Comparison of ENCODE assay signal across 11 mouse cellular contexts in genomic region chr1:36009010-36009619, GRCm38 (mm10). TPM values are rescaled to one million over a fixed set of nuclear protein-coding genes. Genes with fewer than 3 reads are reported as not detected.
DNase-seq lines count a peak whose midpoint lies in the region; ATAC-seq and TF ChIP-seq lines count a peak whose summit lies in the region.
"Had no signal": no experiment of that assay in that cellular context is flagged by ENCODE, and none has a peak within 500 bp of the region (broad histone marks: within the 10 kb centered on the region; RNA-seq: fewer than 3 reads in every experiment).

No protein-coding gene starts in this region.

- H3K27me3 ChIP-seq in forebrain, embryonic 13.5 days, result 0 out of 2 replicates have a peak, but pooled peaks cover 4% of the 10 kb centered on the region
- H3K27me3 ChIP-seq in forebrain, embryonic 15.5 days, result no peaks in the 10 kb centered on the region
- H3K27me3 ChIP-seq in heart, adult 2 months (ENCODE audit: control insufficient read depth, insufficient read depth, low read length), result no peaks in the 10 kb centered on the region
- H3K27me3 ChIP-seq: CH12.LX; midbrain, embryonic 12.5 days; stomach, embryonic 15.5 days had no signal

- H3K79me2 ChIP-seq in heart, adult 2 months (replicated peaks; ENCODE audit: control insufficient read depth, insufficient read depth, low read length), result no peaks in the 10 kb centered on the region

- ATAC-seq in forebrain, embryonic 13.5 days, result peak; percentile 41; the same call in 1 of the 2 replicates
- ATAC-seq in forebrain, embryonic 15.5 days (replicated peaks), result no peak

- no peak overlapping the region for H3K4me2 ChIP-seq in forebrain, embryonic 13.5 days
- no peak overlapping the region for H3K4me2 ChIP-seq in forebrain, embryonic 15.5 days (replicated peaks)
- H3K4me2 ChIP-seq: midbrain, embryonic 12.5 days; stomach, embryonic 15.5 days had no signal

- DNase-seq in MN1 (ENCODE audit: low spot score), result peak; percentile 88
- DNase-seq in layer of hippocampus, postnatal 36 days, result peak; percentile 8 to 23
- DNase-seq in heart, adult 2 months, result no peak
- no peak for DNase-seq in gastrocnemius, postnatal 36 days
- DNase-seq in spleen, postnatal 10 days (ENCODE audit: low spot score in 2 of 2), result no peak

- TF ChIP-seq EP300 in heart, adult 2 months (IDR thresholded peaks at IDR 0.05; ENCODE audit: insufficient read depth, low read depth, low read length), result no peak

- no peak overlapping the region for H3K4me3 ChIP-seq in forebrain, embryonic 13.5 days
- H3K4me3 ChIP-seq in forebrain, embryonic 15.5 days, result no peak overlapping the region
- H3K4me3 ChIP-seq in embryonic fibroblast, embryonic 13.5 days (ENCODE audit: insufficient read depth, low read length), result no peak overlapping the region
- H3K4me3 ChIP-seq in heart, adult 2 months, result no peak overlapping the region
- H3K4me3 ChIP-seq: midbrain, embryonic 12.5 days; stomach, embryonic 15.5 days had no signal

- intact Hi-C loops in heart, adult 2 months (cut with DNase I), result no loop called here
- intact Hi-C loops in gastrocnemius, postnatal 36 days (cut with DNase I), result no loop called here

- no peak overlapping the region for H3K9ac ChIP-seq in forebrain, embryonic 13.5 days
- no peak overlapping the region for H3K9ac ChIP-seq in forebrain, embryonic 15.5 days (replicated peaks)
- no peak overlapping the region for H3K9ac ChIP-seq in heart, adult 2 months (ENCODE audit: low read depth, low read length)
- H3K9ac ChIP-seq: midbrain, embryonic 12.5 days; stomach, embryonic 15.5 days had no signal

- no peak overlapping the region; the same call in 1 of the 2 replicates for H3K27ac ChIP-seq in forebrain, embryonic 13.5 days
- no peak overlapping the region for H3K27ac ChIP-seq in forebrain, embryonic 15.5 days (replicated peaks)
- peak overlapping the region; percentile 30; the same call in 1 of the 2 replicates for H3K27ac ChIP-seq in embryonic fibroblast, embryonic 13.5 days (ENCODE audit: insufficient read depth, low read length)
- no peak overlapping the region for H3K27ac ChIP-seq in heart, adult 2 months
- H3K27ac ChIP-seq: midbrain, embryonic 12.5 days; stomach, embryonic 15.5 days had no signal

- TF ChIP-seq POLR2A in embryonic fibroblast, embryonic 13.5 days (IDR thresholded peaks at IDR 0.05; ENCODE audit: low read depth, low read length), result no peak
- no peak for TF ChIP-seq POLR2A in heart, adult 2 months (IDR thresholded peaks at IDR 0.05; ENCODE audit: insufficient read depth, low read depth, low read length)

- H3K36me3 ChIP-seq in forebrain, embryonic 13.5 days (ENCODE audit: poor library complexity, severe bottlenecking), result no peaks in the 10 kb centered on the region
- H3K36me3 ChIP-seq in forebrain, embryonic 15.5 days, result no peaks in the 10 kb centered on the region
- H3K36me3 ChIP-seq in heart, adult 2 months (ENCODE audit: control insufficient read depth, insufficient read depth, low read length), result no peaks in the 10 kb centered on the region
- H3K36me3 ChIP-seq: midbrain, embryonic 12.5 days; stomach, embryonic 15.5 days had no signal

- no peak for TF ChIP-seq CTCF in embryonic fibroblast, embryonic 13.5 days (IDR thresholded peaks at IDR 0.05; ENCODE audit: borderline replicate concordance, insufficient read depth, low read length)
- TF ChIP-seq CTCF in heart, adult 2 months (IDR thresholded peaks at IDR 0.05), result no peak

- WGBS in forebrain, embryonic 13.5 days, result 46% methylated on average over 6 of the region's 6 CpGs
- 37% methylated on average over 6 of the region's 6 CpGs for WGBS in forebrain, embryonic 15.5 days
- 57% methylated on average over 6 of the region's 6 CpGs for WGBS in heart, adult 2 months

- H3K4me1 ChIP-seq in forebrain, embryonic 13.5 days, result no peaks in the 10 kb centered on the region
- H3K4me1 ChIP-seq in forebrain, embryonic 15.5 days, result peaks cover 8% of the 10 kb centered on the region
- H3K4me1 ChIP-seq in embryonic fibroblast, embryonic 13.5 days (ENCODE audit: control insufficient read depth, insufficient read depth, low read length), result peaks cover 9% of the 10 kb centered on the region
- H3K4me1 ChIP-seq in heart, adult 2 months (ENCODE audit: control insufficient read depth, insufficient read depth, low read length), result no peaks in the 10 kb centered on the region
- H3K4me1 ChIP-seq: stomach, embryonic 15.5 days had no signal

- no peaks in the 10 kb centered on the region for H3K9me3 ChIP-seq in forebrain, embryonic 13.5 days (replicated peaks)
- no peaks in the 10 kb centered on the region for H3K9me3 ChIP-seq in forebrain, embryonic 15.5 days
- H3K9me3 ChIP-seq: midbrain, embryonic 12.5 days; stomach, embryonic 15.5 days had no signal

RNA-seq across cellular contexts. Expression of gene Hs6st1, which starts 59.1 kb away (rescaled TPM):
- polyA plus RNA-seq in forebrain, embryonic 13.5 days (2015; fragmentation: Nextera tagmentation; extraction: Ambion mirVana), result 5.2 and 5.4 TPM in 2 replicates
- 9.7 and 16.5 TPM in 2 replicates for polyA plus RNA-seq in forebrain, embryonic 15.5 days (2015; fragmentation: Nextera tagmentation; extraction: Ambion mirVana)
- polyA plus RNA-seq in embryonic fibroblast, embryonic 13.5 days (2011; ENCODE audit: insufficient read length, low read depth, missing spikeins), result 64.9 and 96.5 TPM in 2 replicates
- 10 to 100 TPM; 38.7 to 39.9 TPM for total RNA-seq in layer of hippocampus, postnatal 36 days (2021)
- 10 to 100 TPM; 22.8 to 23.0 TPM for total RNA-seq in heart, adult 2 months (2021)
- 25.3 and 28.9 TPM in 2 replicates for polyA plus RNA-seq in heart, adult 2 months (2012; rRNA removed)
- total RNA-seq in gastrocnemius, postnatal 36 days (2021), result 10 to 100 TPM; 18.4 to 22.2 TPM

Comparison
In these comparisons a context has a peak if more than half of its experiments do, and no peak if none do; other contexts are left out.
1. DNase-seq: peak in MN1 (single experiment) and layer of hippocampus, postnatal 36 days (2 of 2); none in heart, adult 2 months (0 of 2), gastrocnemius, postnatal 36 days (0 of 2) and spleen, postnatal 10 days (0 of 2).